Mouse (Mus musculus): ENCODE results near the gene Trim39.
A peak's percentile ranks its signal among the peaks of the same experiment; 100 is the strongest.

The Trim39 gene

GRCm38 (mm10) chr17:36271586-36272256 is at the start of gene Trim39:
Trim39 (minus strand) TSS chr17:36272247.
- ATAC-seq (ENCODE audit: low TSS enrichment), result peak; percentile 81

GRCm38 (mm10) chr17:36315689-36316253 is 43.7 kb upstream of the Trim39 start:
- 0 out of 2 replicates have a peak, but pooled peaks have one; percentile 7 for ATAC-seq (ENCODE audit: low TSS enrichment)

GRCm38 (mm10) chr17:36315041-36315688 is 43.1 kb upstream of the Trim39 start:
- peak; percentile 97 for ATAC-seq (ENCODE audit: low TSS enrichment)

GRCm38 (mm10) chr17:36314511-36314910 is 42.5 kb upstream of the Trim39 start:
- 0 out of 2 replicates have a peak, but pooled peaks have one; percentile 10 for ATAC-seq (ENCODE audit: low TSS enrichment)

- no peak for ATAC-seq (ENCODE audit: low TSS enrichment)
Measured at GRCm38 (mm10) chr17:36309293-36309692, 37.2 kb upstream of the Trim39 start.

GRCm38 (mm10) chr17:36308855-36309254 is 36.8 kb upstream of the Trim39 start:
- peak; percentile 65 for ATAC-seq (ENCODE audit: low TSS enrichment)

- no peak for ATAC-seq (ENCODE audit: low TSS enrichment)
Measured at GRCm38 (mm10) chr17:36286390-36286789, 14.3 kb upstream of the Trim39 start, which contains the start of gene H2-M10.2. H2-M10.2 (minus strand) TSS chr17:36286490.

- no peak for ATAC-seq (ENCODE audit: low TSS enrichment)
Measured at GRCm38 (mm10) chr17:36281521-36282245, 9.6 kb upstream of the Trim39 start.

GRCm38 (mm10) chr17:36274776-36275175 is 2.7 kb upstream of the Trim39 start:
- ATAC-seq (ENCODE audit: low TSS enrichment), result no peak

GRCm38 (mm10) chr17:36273796-36274195 is 1.7 kb upstream of the Trim39 start:
- ATAC-seq (ENCODE audit: low TSS enrichment), result no peak

GRCm38 (mm10) chr17:36272643-36273366 is 758 bp upstream of the Trim39 start:
- no peak for ATAC-seq (ENCODE audit: low TSS enrichment)

- ATAC-seq (ENCODE audit: low TSS enrichment), result peak; percentile 91
Measured at GRCm38 (mm10) chr17:36270956-36271585, 976 bp downstream of the Trim39 start.

- no peak for ATAC-seq (ENCODE audit: low TSS enrichment)
Measured at GRCm38 (mm10) chr17:36265834-36266233, 6.2 kb downstream of the Trim39 start.

- no peak for ATAC-seq (ENCODE audit: low TSS enrichment)
Measured at GRCm38 (mm10) chr17:36264273-36264925, 7.6 kb downstream of the Trim39 start.

GRCm38 (mm10) chr17:36261511-36262166 is 10.4 kb downstream of the Trim39 start:
- ATAC-seq (ENCODE audit: low TSS enrichment), result no peak

- ATAC-seq (ENCODE audit: low TSS enrichment), result no peak; the same call in 1 of the 2 replicates
Measured at GRCm38 (mm10) chr17:36257969-36258368, 14.1 kb downstream of the Trim39 start, which contains the start of gene Rpp21. Rpp21 (minus strand) TSS chr17:36258069.

GRCm38 (mm10) chr17:36257241-36257947 is 14.7 kb downstream of the Trim39 start:
- peak; percentile 98 for ATAC-seq (ENCODE audit: low TSS enrichment)

GRCm38 (mm10) chr17:36253087-36253600 is 18.9 kb downstream of the Trim39 start:
- ATAC-seq (ENCODE audit: low TSS enrichment), result no peak
